Mouse (Mus musculus) hindbrain, embryonic 13.5 days (tissue): ENCODE results near the gene Max. TPM values are rescaled to one million over a fixed set of nuclear protein-coding genes. Genes with fewer than 3 reads are reported as not detected.

ENCODE experiments used
- ATAC-seq: fragments of 200-750 bp; cut with Nextera tagmentation; 2 replicates; pipeline ENCODE4 v1.8.0; 2017; ENCODE audit warnings: moderate TSS enrichment; ENCODE audit not compliant: low FRiP score
- H3K27ac ChIP-seq: fragments of 300-500 bp; sonication (generic); 2 replicates; pipeline ENCODE4 v1.5.1; 2015; ENCODE audit warnings: inconsistent platforms, mild to moderate bottlenecking, moderate library complexity
- H3K27me3 ChIP-seq: fragments of 300-500 bp; sonication (generic); 2 replicates; pipeline ENCODE4 v1.6.1; 2015; ENCODE audit warnings: mild to moderate bottlenecking, inconsistent platforms
- H3K36me3 ChIP-seq: fragments of 300-500 bp; sonication (generic); 2 replicates; pipeline ENCODE4 v1.6.1; 2015; ENCODE audit warnings: mild to moderate bottlenecking, inconsistent platforms
- H3K4me1 ChIP-seq: fragments of 300-500 bp; sonication (generic); replicated peaks from 2 replicates; pipeline ENCODE4 v1.6.1; 2015; ENCODE audit warnings: inconsistent platforms
- H3K4me2 ChIP-seq: fragments of 300-500 bp; sonication (generic); 2 replicates; pipeline ENCODE4 v1.6.1; 2015; ENCODE audit warnings: inconsistent platforms, mild to moderate bottlenecking, moderate library complexity
- H3K4me3 ChIP-seq: fragments of 300-500 bp; sonication (generic); 2 replicates; pipeline ENCODE4 v1.5.1; 2015; ENCODE audit warnings: mild to moderate bottlenecking, inconsistent platforms
- H3K9ac ChIP-seq: fragments of 300-500 bp; sonication (generic); 2 replicates; pipeline ENCODE4 v1.6.1; 2015; ENCODE audit warnings: mild to moderate bottlenecking, inconsistent platforms
- H3K9me3 ChIP-seq: fragments of 300-500 bp; sonication (generic); 2 replicates; pipeline ENCODE4 v1.6.1; 2016; ENCODE audit warnings: inconsistent platforms
- WGBS: fragments of 180-500 bp; shearing (Covaris S2); methylation state at CpG from one replicate; pipeline ENCODE4 v1.1.7; 2015; 5-methylcytosine and 5-hydroxymethylcytosine counted together
- polyA plus RNA-seq: library from polyadenylated mRNA; unstranded; fragments of >200 nt; fragmentation: Nextera tagmentation; extraction: Ambion mirVana; gene quantifications from 2 replicates; pipeline ENCODE4 v1.2.1, GENCODE M21; 2015

Max gene
- polyA plus RNA-seq, 1 experiment from 2014 or later: 16.8 TPM

- Histone ChIP-seq H3K9ac (no peak overlapping the region), H3K4me3 (no peak overlapping the region), H3K9me3 (no peaks in the 10 kb centered on the region), H3K4me1 (0 out of 2 replicates have a peak, but pooled peaks cover 4% of the 10 kb centered on the region), H3K27me3 (no peaks in the 10 kb centered on the region), H3K27ac (no peak overlapping the region), H3K36me3 (peaks cover 34% of the 10 kb centered on the region), H3K4me2 (no peak overlapping the region)
- no peak for ATAC-seq
- WGBS: 77% methylated on average over 6 of the region's 6 CpGs
These were observed 31.8 kb downstream of the Max start for GRCm38 (mm10) chr12:76930177-76930576.

- Histone ChIP-seq H3K4me1 (0 out of 2 replicates have a peak, but pooled peaks cover 4% of the 10 kb centered on the region), H3K27ac (no peak overlapping the region), H3K9me3 (no peaks in the 10 kb centered on the region), H3K9ac (no peak overlapping the region), H3K4me2 (no peak overlapping the region), H3K27me3 (no peaks in the 10 kb centered on the region), H3K4me3 (no peak overlapping the region), H3K36me3 (peaks cover 17% of the 10 kb centered on the region)
- WGBS: 57% methylated on average over 10 of the region's 10 CpGs
- no peak for ATAC-seq
These were observed 34.5 kb downstream of the Max start for GRCm38 (mm10) chr12:76927539-76927938.

- no peak overlapping the region for H3K27ac ChIP-seq
- H3K36me3 ChIP-seq: peaks cover 12% of the 10 kb centered on the region; the same call in 1 of the 2 replicates
- H3K4me2 ChIP-seq: no peak overlapping the region
- H3K9ac ChIP-seq: no peak overlapping the region
- H3K4me3 ChIP-seq: no peak overlapping the region
- H3K27me3 ChIP-seq: no peaks in the 10 kb centered on the region
- H3K9me3 ChIP-seq: no peaks in the 10 kb centered on the region
- ATAC-seq: no peak
- H3K4me1 ChIP-seq: 0 out of 2 replicates have a peak, but pooled peaks cover 4% of the 10 kb centered on the region
- 80% methylated on average over 3 of the region's 3 CpGs for WGBS
These were observed 35.0 kb downstream of the Max start for GRCm38 (mm10) chr12:76927012-76927411.

GRCm38 (mm10) chr12:76926338-76926945 lies 35.6 kb downstream of the Max start:
- H3K4me3 ChIP-seq: no peak overlapping the region
- H3K4me2 ChIP-seq: no peak overlapping the region
- 0 out of 2 replicates have a peak, but pooled peaks cover 4% of the 10 kb centered on the region for H3K4me1 ChIP-seq
- no peaks in the 10 kb centered on the region for H3K27me3 ChIP-seq
- 91% methylated on average over 10 of the region's 10 CpGs for WGBS
- no peak overlapping the region for H3K9ac ChIP-seq
- H3K9me3 ChIP-seq: no peaks in the 10 kb centered on the region
- ATAC-seq: no peak
- no peak overlapping the region for H3K27ac ChIP-seq
- H3K36me3 ChIP-seq: peaks cover 9% of the 10 kb centered on the region; the same call in 1 of the 2 replicates

GRCm38 (mm10) chr12:76924904-76925604 lies 36.9 kb downstream of the Max start:
- Histone ChIP-seq H3K27me3 (no peaks in the 10 kb centered on the region), H3K9me3 (no peaks in the 10 kb centered on the region), H3K36me3 (peaks cover 17% of the 10 kb centered on the region), H3K4me1 (0 out of 2 replicates have a peak, but pooled peaks cover 4% of the 10 kb centered on the region), H3K4me2 (no peak overlapping the region), H3K9ac (no peak overlapping the region), H3K27ac (no peak overlapping the region), H3K4me3 (no peak overlapping the region)
- no peak for ATAC-seq
- WGBS: 93% methylated on average over 10 of the region's 10 CpGs

GRCm38 (mm10) chr12:76923118-76923517 lies 38.9 kb downstream of the Max start:
- WGBS: 94% methylated on average over 8 of the region's 8 CpGs
- no peak overlapping the region for H3K27ac ChIP-seq
- peaks cover 17% of the 10 kb centered on the region for H3K36me3 ChIP-seq
- H3K4me2 ChIP-seq: no peak overlapping the region
- no peaks in the 10 kb centered on the region for H3K9me3 ChIP-seq
- no peak overlapping the region for H3K9ac ChIP-seq
- 0 out of 2 replicates have a peak, but pooled peaks cover 4% of the 10 kb centered on the region for H3K4me1 ChIP-seq
- no peaks in the 10 kb centered on the region for H3K27me3 ChIP-seq
- ATAC-seq: no peak
- no peak overlapping the region for H3K4me3 ChIP-seq

GRCm38 (mm10) chr12:76920990-76921389 lies 41.0 kb downstream of the Max start:
- no peak for ATAC-seq
- H3K27ac ChIP-seq: no peak overlapping the region
- no peaks in the 10 kb centered on the region for H3K9me3 ChIP-seq
- H3K4me1 ChIP-seq: no peaks in the 10 kb centered on the region
- no peaks in the 10 kb centered on the region for H3K27me3 ChIP-seq
- WGBS: 86% methylated on average over 8 of the region's 8 CpGs
- H3K4me3 ChIP-seq: no peak overlapping the region
- H3K36me3 ChIP-seq: peaks cover 33% of the 10 kb centered on the region
- no peak overlapping the region for H3K4me2 ChIP-seq
- no peak overlapping the region for H3K9ac ChIP-seq

- Histone ChIP-seq H3K27me3 (no peaks in the 10 kb centered on the region), H3K4me3 (no peak overlapping the region), H3K9me3 (no peaks in the 10 kb centered on the region), H3K4me1 (no peaks in the 10 kb centered on the region), H3K9ac (no peak overlapping the region), H3K4me2 (no peak overlapping the region), H3K27ac (no peak overlapping the region), H3K36me3 (peaks cover 33% of the 10 kb centered on the region)
- ATAC-seq: no peak
- 86% methylated on average over 6 of the region's 6 CpGs for WGBS
These were observed 41.6 kb downstream of the Max start for GRCm38 (mm10) chr12:76920398-76920797.

- no peak for ATAC-seq
- WGBS: 63% methylated on average over 3 of the region's 3 CpGs
- H3K9me3 ChIP-seq: no peaks in the 10 kb centered on the region
- no peak overlapping the region for H3K4me3 ChIP-seq
- no peak overlapping the region for H3K4me2 ChIP-seq
- H3K4me1 ChIP-seq: no peaks in the 10 kb centered on the region
- peaks cover 38% of the 10 kb centered on the region for H3K36me3 ChIP-seq
- H3K27me3 ChIP-seq: no peaks in the 10 kb centered on the region
- no peak overlapping the region for H3K27ac ChIP-seq
- no peak overlapping the region for H3K9ac ChIP-seq
These were observed 43.1 kb downstream of the Max start for GRCm38 (mm10) chr12:76918855-76919254.

GRCm38 (mm10) chr12:76918113-76918512 lies 43.9 kb downstream of the Max start:
- ATAC-seq: no peak

GRCm38 (mm10) chr12:76916163-76916562 lies 45.8 kb downstream of the Max start:
- Histone ChIP-seq H3K4me3 (no peak overlapping the region), H3K4me1 (peaks cover 3% of the 10 kb centered on the region), H3K9ac (no peak overlapping the region), H3K9me3 (no peaks in the 10 kb centered on the region), H3K36me3 (peaks cover 38% of the 10 kb centered on the region), H3K27ac (no peak overlapping the region), H3K27me3 (no peaks in the 10 kb centered on the region), H3K4me2 (no peak overlapping the region)
- no peak for ATAC-seq
- 93% methylated on average over 11 of the region's 11 CpGs for WGBS

More at GRCm38 (mm10) chr12:76918113-76918512, 43.9 kb downstream of the Max start:
- no peak overlapping the region for H3K4me3 ChIP-seq
- no peaks in the 10 kb centered on the region for H3K4me1 ChIP-seq
- no peak overlapping the region for H3K9ac ChIP-seq
- H3K4me2 ChIP-seq: no peak overlapping the region
- H3K27me3 ChIP-seq: no peaks in the 10 kb centered on the region
- H3K27ac ChIP-seq: no peak overlapping the region
- no peaks in the 10 kb centered on the region for H3K9me3 ChIP-seq
- H3K36me3 ChIP-seq: peaks cover 38% of the 10 kb centered on the region
- WGBS: 81% methylated on average over 6 of the region's 6 CpGs

GRCm38 (mm10) chr12:76912193-76912592 lies 49.8 kb downstream of the Max start:
- Histone ChIP-seq H3K27me3 (no peaks in the 10 kb centered on the region), H3K36me3 (peaks cover 27% of the 10 kb centered on the region), H3K4me3 (no peak overlapping the region), H3K27ac (no peak overlapping the region), H3K9me3 (no peaks in the 10 kb centered on the region), H3K4me2 (no peak overlapping the region), H3K4me1 (peaks cover 16% of the 10 kb centered on the region), H3K9ac (no peak overlapping the region)
- WGBS: 72% methylated on average over 9 of the region's 9 CpGs
- ATAC-seq: no peak
